Mouse (Mus musculus): Measurements from ENCODE around the gene Rab17. TPM values are rescaled to one million over a fixed set of nuclear protein-coding genes. Genes with fewer than 3 reads are reported as not detected.
A peak's percentile ranks its signal among the peaks of the same experiment; 100 is the strongest.

Gene Rab17
- total RNA-seq, 2 experiments from 2014 or later = 3.8 to 5.0 TPM

DNA sequence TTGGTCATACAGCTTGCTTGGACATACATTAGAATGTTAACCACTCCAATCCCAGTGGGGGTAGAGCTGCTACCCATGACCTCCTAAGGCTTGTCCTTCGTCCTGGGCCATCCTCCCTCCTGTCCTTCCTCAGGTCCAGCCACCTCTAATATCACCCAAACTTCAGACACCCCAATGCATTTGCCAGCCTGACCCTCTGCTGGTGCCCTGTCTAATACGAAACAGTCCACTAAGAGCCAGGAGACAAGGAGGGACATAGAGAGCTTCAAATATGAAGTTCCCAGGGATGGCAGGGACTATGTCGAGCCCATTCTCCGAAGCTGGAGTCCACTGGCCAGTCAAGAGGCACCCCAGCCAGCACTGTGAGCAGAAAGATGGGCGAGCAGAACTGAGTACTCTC, 28.2 kb upstream of the Rab17 start:
- intact Hi-C loops (cut with DNase I) = loop anchor here (2.0 kb wide), 1 partner anchor 15 kb away; no protein-coding TSS in a partner anchor
- DNase-seq = no peak

- DNase-seq = no peak
- intact Hi-C loops (cut with DNase I) = loop anchor here (2.0 kb wide), 1 partner anchor 14 kb away; no protein-coding TSS in a partner anchor
Measured at GRCm38 (mm10) chr1:90997136-90997535, 27.7 kb upstream of the Rab17 start.

- intact Hi-C loops (cut with DNase I) = loop anchor here (2.0 kb wide), 1 partner anchor 13 kb away; no protein-coding TSS in a partner anchor
- no peak for DNase-seq
Measured at GRCm38 (mm10) chr1:90995916-90996315, 26.5 kb upstream of the Rab17 start.

- DNase-seq = no peak
- intact Hi-C loops (cut with DNase I) = no loop called here
Measured at GRCm38 (mm10) chr1:90981346-90981745, 11.9 kb upstream of the Rab17 start.

DNA sequence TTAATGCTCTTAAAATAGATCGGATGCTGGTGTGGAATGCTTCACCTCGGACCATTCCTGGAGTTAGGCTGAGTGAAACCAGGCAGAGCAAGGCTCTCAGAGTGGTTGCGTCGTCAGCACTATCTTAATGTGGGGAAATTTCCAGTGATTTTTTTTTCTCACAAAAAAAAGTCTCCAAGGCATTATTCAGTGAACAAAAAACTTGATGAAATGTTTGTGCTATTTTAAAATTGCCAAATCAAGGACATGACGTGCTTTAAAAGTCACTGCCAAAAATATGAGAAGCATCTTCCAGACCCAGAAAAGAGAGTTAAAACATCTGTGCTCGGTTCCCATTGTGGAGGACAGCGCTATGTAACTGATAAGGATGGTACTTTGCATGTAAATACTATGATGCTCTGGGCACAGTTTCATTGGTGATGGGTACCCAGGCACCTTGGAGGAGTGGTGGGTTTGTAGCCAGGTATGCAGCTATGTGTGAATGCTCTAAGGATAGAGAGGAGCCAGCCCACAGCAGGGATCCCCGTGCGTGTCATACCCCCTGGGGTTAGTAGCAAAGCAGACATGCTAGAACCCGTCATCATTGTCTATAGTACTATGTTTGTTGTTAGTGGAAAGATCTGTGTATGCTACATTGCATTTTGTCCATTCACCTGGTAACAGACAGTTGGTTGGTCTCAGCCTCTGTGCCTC, 11.3 kb upstream of the Rab17 start:
- DNase-seq = peak in 1 of 2 experiments; percentile 55
- intact Hi-C loops (cut with DNase I) = no loop called here

DNA sequence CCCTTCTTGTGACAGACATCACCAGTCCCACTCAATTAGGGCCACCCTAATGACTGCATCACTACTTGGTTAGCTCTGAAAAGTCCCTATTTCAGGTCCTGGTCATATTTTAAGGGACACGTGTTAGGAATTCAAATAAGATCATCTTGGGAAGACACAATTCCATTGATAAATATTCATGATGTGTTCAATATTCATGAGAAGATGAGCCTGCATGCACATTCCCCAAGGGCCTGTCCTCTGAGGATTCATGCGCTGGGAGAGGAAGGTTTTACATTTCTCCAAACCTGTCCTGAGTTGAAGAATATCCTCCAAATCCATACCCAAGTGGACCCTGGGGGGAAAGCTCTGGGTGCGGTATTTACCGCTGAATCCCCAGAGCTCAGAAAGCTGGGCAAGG, 6.5 kb upstream of the Rab17 start:
- intact Hi-C loops (cut with DNase I) = loop anchor here (10.0 kb wide), 1 partner anchor 239 kb away; no protein-coding TSS in a partner anchor

DNA sequence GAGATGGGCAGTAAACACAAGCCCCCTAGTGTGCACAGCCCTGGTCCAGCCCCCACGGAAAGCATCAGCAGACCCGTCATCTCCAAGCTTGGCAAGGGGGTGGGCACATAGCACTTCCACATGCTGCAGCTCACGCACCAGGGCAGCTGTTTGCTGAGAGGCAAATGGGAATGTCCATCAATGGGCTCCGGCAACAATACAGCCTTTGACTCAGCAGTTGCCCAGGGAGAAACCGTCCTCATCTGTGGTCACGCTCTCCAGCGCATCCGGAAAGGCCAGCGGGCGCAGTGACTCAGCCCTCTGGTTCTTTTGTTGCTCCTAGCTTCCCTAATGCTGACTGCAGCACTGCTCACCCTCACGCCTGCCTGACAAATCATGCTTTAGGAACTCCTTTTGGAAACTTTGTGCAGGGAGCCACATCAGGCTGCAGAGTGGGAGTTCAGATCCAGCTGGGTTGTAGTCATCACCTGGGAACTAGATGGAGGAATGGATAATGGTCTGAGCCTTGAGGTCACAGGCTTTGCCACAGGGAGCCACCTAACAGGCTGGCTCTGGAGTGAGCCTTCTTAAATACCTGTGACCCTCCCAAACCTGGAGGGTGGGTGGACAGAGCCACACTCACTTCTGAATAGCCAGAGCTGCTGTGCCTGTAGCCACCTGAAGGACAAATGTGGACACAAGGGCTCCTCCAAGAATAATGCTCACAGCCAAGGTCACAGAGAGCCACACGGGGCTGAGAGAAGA, 5.6 kb upstream of the Rab17 start:
- intact Hi-C loops (cut with DNase I) = loop anchor here (5.0 to 10.0 kb wide), 5 partner anchors 42 to 262 kb away; no protein-coding TSS in a partner anchor

More for the DNA sequence above, 6.5 kb upstream of the Rab17 start:
- DNase-seq = no peak

DNA sequence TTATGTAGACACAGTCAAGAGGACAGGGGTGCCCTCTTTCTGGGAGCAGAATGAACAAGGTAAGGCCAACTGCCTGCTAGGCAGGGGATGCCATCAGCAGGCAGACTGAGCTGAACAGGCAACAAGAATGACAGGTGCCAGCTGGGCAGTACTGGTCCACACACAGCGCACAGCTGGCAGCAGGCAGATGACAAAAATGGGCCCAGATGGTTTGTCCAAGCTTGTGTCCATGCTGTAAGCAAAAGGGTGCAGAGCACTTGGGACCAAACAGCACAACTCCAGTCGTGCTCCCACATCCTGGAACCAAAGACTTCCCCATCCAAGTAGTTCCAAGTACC, 4.1 kb upstream of the Rab17 start:
- intact Hi-C loops (cut with DNase I) = loop anchor here (1.0 to 10.0 kb wide), 6 partner anchors 44 to 264 kb away; no protein-coding TSS in a partner anchor
- no peak for DNase-seq

More for the DNA sequence above, 5.6 kb upstream of the Rab17 start:
- DNase-seq = peak; percentile 62

- DNase-seq = peak; percentile 97 to 99
- intact Hi-C loops (cut with DNase I) = loop anchor here (1.0 to 10.0 kb wide), 6 partner anchors 44 to 264 kb away; no protein-coding TSS in a partner anchor
Measured at GRCm38 (mm10) chr1:90972911-90973573, 3.6 kb upstream of the Rab17 start.

- intact Hi-C loops (cut with DNase I) = loop anchor here (5.0 to 10.0 kb wide), 5 partner anchors 47 to 267 kb away; no protein-coding TSS in a partner anchor
- no peak for DNase-seq
Measured at GRCm38 (mm10) chr1:90969881-90970390, 475 bp upstream of the Rab17 start.

GRCm38 (mm10) chr1:90968649-90969048, 812 bp downstream of the Rab17 start:
- no peak for DNase-seq
- intact Hi-C loops (cut with DNase I) = no loop called here

DNA sequence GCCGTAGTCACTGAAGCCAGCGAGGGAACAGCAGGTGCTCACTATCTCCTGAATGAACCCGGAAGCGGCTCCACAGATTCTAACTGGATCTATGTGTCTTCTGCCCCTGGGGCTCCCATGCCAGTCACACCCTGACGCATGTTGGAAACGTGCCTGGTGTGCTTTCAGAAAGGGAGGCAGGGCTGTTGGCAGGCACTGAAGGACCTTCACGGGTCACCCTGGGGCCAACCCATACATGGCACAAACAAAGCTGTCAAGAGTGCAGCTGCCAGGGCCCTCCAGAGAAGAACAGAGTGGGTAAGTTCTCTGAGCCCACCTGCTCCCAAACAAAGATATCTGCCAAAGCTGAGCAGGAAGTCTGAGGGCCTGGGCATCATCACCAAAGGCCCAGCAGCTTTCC, 1.9 kb downstream of the Rab17 start:
- intact Hi-C loops (cut with DNase I) = no loop called here
- DNase-seq = peak; percentile 84 to 88

- intact Hi-C loops (cut with DNase I) = no loop called here
- DNase-seq = no peak
Measured at GRCm38 (mm10) chr1:90962994-90963393, 6.5 kb downstream of the Rab17 start.

DNA sequence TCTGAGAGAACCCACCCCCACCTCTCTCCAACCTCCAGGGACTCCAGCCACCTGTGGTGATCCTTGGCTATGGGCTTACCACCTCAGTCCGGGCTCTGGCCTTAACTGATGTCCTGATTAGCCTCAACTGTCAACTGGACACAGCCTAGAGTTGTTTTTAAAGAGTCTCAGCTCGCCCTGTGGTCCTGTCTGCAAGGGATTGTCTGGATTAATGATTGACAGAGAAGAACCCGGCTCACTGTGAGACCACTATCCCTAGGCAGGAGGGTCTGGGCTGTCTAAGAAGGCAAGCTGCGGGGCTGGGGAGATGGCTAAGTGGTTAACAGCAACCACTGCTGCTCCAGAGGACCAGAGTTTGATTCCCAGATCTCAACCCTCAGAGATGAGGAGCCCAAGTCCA, 6.9 kb downstream of the Rab17 start:
- no peak for DNase-seq
- intact Hi-C loops (cut with DNase I) = no loop called here

- DNase-seq = peak; percentile 71 to 81
- intact Hi-C loops (cut with DNase I) = loop anchor here (1.0 to 2.0 kb wide), 4 partner anchors 28 to 896 kb away; no protein-coding TSS in a partner anchor
Measured at GRCm38 (mm10) chr1:90956245-90957096, 13.0 kb downstream of the Rab17 start.

DNA sequence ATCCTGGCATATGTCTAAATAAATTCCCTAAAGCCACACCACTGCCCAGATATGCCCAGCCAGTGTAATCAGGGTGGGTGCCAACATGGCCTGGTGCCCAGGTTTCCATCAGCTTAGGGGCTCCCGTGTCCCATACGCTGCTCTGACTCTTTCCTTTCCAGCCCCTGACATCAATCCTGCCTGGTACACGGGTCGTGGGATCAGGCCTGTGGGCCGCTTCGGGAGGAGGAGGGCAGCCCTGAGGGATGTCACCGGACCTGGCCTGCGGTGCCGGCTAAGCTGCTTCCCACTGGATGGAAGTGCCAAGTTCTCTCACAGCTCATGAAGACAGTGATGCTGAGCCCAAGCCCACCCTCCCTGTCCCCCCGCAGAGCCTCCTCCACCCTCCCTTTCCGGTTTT, 15.8 kb downstream of the Rab17 start:
- intact Hi-C loops (cut with DNase I) = no loop called here
- no peak for DNase-seq

- intact Hi-C loops (cut with DNase I) = no loop called here
Measured at GRCm38 (mm10) chr1:90952808-90953207, 16.7 kb downstream of the Rab17 start, which contains the start of gene Prlh. Prlh (plus strand) TSS chr1:90953108.

DNA sequence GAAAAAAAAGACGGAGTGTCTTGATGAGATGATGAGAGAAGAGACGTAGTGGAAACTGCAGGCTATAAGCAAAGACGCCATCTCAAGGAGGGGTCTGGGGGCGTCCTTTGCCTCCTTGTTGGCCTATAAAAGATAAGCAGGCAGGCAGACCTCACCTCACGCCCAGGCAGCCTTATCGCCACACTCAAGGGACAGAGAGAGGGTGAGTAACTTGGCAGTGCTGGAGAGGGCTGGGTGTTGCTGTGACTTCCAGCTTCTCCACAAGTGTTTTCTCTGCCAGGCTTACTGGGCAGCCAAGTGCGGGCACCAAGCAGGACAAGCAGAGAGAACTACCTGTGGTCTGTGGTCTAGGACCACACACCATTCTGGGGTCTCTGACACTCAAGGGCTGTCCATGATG, 17.8 kb downstream of the Rab17 start:
- peak; percentile 45 to 57 for DNase-seq
- intact Hi-C loops (cut with DNase I) = no loop called here

More at GRCm38 (mm10) chr1:90952808-90953207, 16.7 kb downstream of the Rab17 start, which contains the start of gene Prlh:
- no peak for DNase-seq

- intact Hi-C loops (cut with DNase I) = no loop called here
- DNase-seq = no peak
Measured at GRCm38 (mm10) chr1:90949309-90949708, 20.2 kb downstream of the Rab17 start.

GRCm38 (mm10) chr1:90947252-90947651, 22.2 kb downstream of the Rab17 start:
- intact Hi-C loops (cut with DNase I) = no loop called here
- DNase-seq = no peak
